ENCODE assay signal across 22 mouse cellular contexts in genomic region chr1:86006040-86006439, GRCm38 (mm10). TPM values are rescaled to one million over a fixed set of nuclear protein-coding genes. Genes with fewer than 3 reads are reported as not detected.
"Had no signal": no experiment of that assay in that cellular context is flagged by ENCODE, and none has a peak within 500 bp of the region (broad histone marks: within the 10 kb centered on the region; RNA-seq: fewer than 3 reads in every experiment).

No protein-coding gene starts in this region.

- DNase-seq: liver, postnatal 0 days; lung, adult 2 months; lung, postnatal 14 days; lung, postnatal 36 days; right cerebral cortex, postnatal 14 days; thymus, adult 18-20 months had no signal

- H3K27me3 ChIP-seq: lung, embryonic 15.5 days; midbrain, embryonic 13.5 days; midbrain, embryonic 15.5 days; neural tube, embryonic 12.5 days; stomach, embryonic 15.5 days had no signal

- H3K36me3 ChIP-seq: lung, embryonic 15.5 days; midbrain, embryonic 13.5 days; midbrain, embryonic 15.5 days; neural tube, embryonic 12.5 days; stomach, embryonic 15.5 days had no signal

- H3K4me3 ChIP-seq: lung, embryonic 15.5 days; megakaryocyte, embryonic 14.5 days; midbrain, embryonic 13.5 days; midbrain, embryonic 15.5 days; neural tube, embryonic 12.5 days; stomach, embryonic 15.5 days had no signal

- H3K9ac ChIP-seq: liver, postnatal 0 days; lung, embryonic 15.5 days; midbrain, embryonic 13.5 days; midbrain, embryonic 15.5 days; neural tube, embryonic 12.5 days; stomach, embryonic 15.5 days had no signal

- H3K4me1 ChIP-seq: lung, embryonic 15.5 days; midbrain, embryonic 13.5 days; midbrain, embryonic 15.5 days; neural tube, embryonic 12.5 days; stomach, embryonic 15.5 days had no signal

- H3K27ac ChIP-seq: lung, embryonic 15.5 days; macrophage; midbrain, embryonic 13.5 days; midbrain, embryonic 15.5 days; neural tube, embryonic 12.5 days; stomach, embryonic 15.5 days; stomach, postnatal 0 days had no signal

- H3K9me3 ChIP-seq: lung, embryonic 15.5 days; midbrain, embryonic 13.5 days; midbrain, embryonic 15.5 days; neural tube, embryonic 12.5 days; stomach, embryonic 15.5 days had no signal

- H3K4me2 ChIP-seq: lung, embryonic 15.5 days; midbrain, embryonic 11.5 days; midbrain, embryonic 13.5 days; midbrain, embryonic 15.5 days; neural tube, embryonic 12.5 days; stomach, embryonic 15.5 days had no signal

RNA-seq across cellular contexts. Expression of gene Spata3, which starts 10.6 kb away (rescaled TPM):
- total RNA-seq: megakaryocyte progenitor cell, adult 5-6 weeks; midbrain, postnatal 0 days; monocyte, adult 5-6 weeks; neutrophil, adult 5-6 weeks had no signal
- polyA plus RNA-seq: lung, embryonic 15.5 days; lung, postnatal 0 days; macrophage; midbrain, embryonic 11.5 days; midbrain, embryonic 13.5 days; neural tube, embryonic 12.5 days; spleen, adult 2 months; stomach, embryonic 15.5 days; stomach, postnatal 0 days; thymus, postnatal 0 days had no signal

RNA-seq across cellular contexts. Expression of gene 2810459M11Rik, which starts 39.6 kb away (rescaled TPM):
- total RNA-seq: megakaryocyte progenitor cell, adult 5-6 weeks; monocyte, adult 5-6 weeks; neutrophil, adult 5-6 weeks had no signal
- polyA plus RNA-seq: macrophage; spleen, adult 2 months had no signal

RNA-seq across cellular contexts. Expression of gene Gpr55, which starts 45.2 kb away (rescaled TPM):
- total RNA-seq: megakaryocyte progenitor cell, adult 5-6 weeks had no signal
- polyA plus RNA-seq: midbrain, embryonic 11.5 days had no signal
